Mouse (Mus musculus) kidney, adult 2 months (tissue): ENCODE results near the gene Klhdc3.

Experiments used
- CTCF ChIP-seq: fragments of 200-500 bp; conservative IDR thresholded peaks from 2 replicates; pipeline ENCODE4 v1.5.1; 2011; ENCODE audit warnings: low read depth, mild to moderate bottlenecking, control low read depth, low read length, moderate library complexity, mixed read lengths; ENCODE audit not compliant: insufficient read depth, insufficient read length
- POLR2A ChIP-seq: fragments of 200-500 bp; IDR thresholded peaks from one replicate; pipeline ENCODE4 v1.6.1; 2011; ENCODE audit warnings: low read depth, low read length, control low read depth

DNA sequence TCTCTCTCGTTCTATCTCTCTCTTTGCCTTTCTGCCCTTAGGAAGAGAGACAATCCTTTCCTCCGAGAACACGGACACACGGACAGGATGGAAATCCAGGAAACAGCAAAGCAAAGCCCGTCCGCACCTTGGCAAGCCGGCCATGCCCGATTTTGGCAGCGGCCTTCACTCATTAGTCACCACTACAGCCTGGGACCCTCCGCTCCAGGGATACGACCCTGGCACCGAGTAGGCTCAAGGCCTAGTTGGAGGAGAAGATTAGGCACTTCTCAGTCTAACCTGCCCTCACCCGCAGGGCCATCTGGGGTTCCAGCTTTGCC lies 52.3 kb downstream of the Klhdc3 start:
- no peak for TF ChIP-seq CTCF
- no peak for TF ChIP-seq POLR2A
